Mouse (Mus musculus) midbrain, embryonic 12.5 days (tissue): ENCODE results near the gene Hoxc4. TPM values are rescaled to one million over a fixed set of nuclear protein-coding genes. Genes with fewer than 3 reads are reported as not detected.

Source experiments
- ATAC-seq: fragments of 200-750 bp; cut with Nextera tagmentation; 2 replicates; pipeline ENCODE4 v1.8.0; 2017; ENCODE audit warnings: low read depth, moderate TSS enrichment, moderate library complexity; ENCODE audit not compliant: low FRiP score
- H3K27ac ChIP-seq: fragments of 300-500 bp; sonication (generic); replicated peaks from 2 replicates; pipeline ENCODE4 v1.5.1; 2016; ENCODE audit warnings: mild to moderate bottlenecking
- H3K27me3 ChIP-seq: fragments of 300-500 bp; sonication (generic); 2 replicates; pipeline ENCODE4 v1.6.1; 2016; ENCODE audit warnings: mild to moderate bottlenecking
- H3K36me3 ChIP-seq: fragments of 300-500 bp; sonication (generic); 2 replicates; pipeline ENCODE4 v1.6.1; 2016
- H3K4me1 ChIP-seq: fragments of 300-500 bp; sonication (generic); 2 replicates; pipeline ENCODE4 v1.6.1; 2016
- H3K4me2 ChIP-seq: fragments of 300-500 bp; sonication (generic); replicated peaks from 2 replicates; pipeline ENCODE4 v1.6.1; 2016; ENCODE audit warnings: mild to moderate bottlenecking, moderate library complexity
- H3K4me3 ChIP-seq: fragments of 300-500 bp; sonication (generic); 2 replicates; pipeline ENCODE4 v1.5.1; 2016; ENCODE audit warnings: mild to moderate bottlenecking
- H3K9ac ChIP-seq: fragments of 300-500 bp; sonication (generic); replicated peaks from 2 replicates; pipeline ENCODE4 v1.6.1; 2016; ENCODE audit warnings: mild to moderate bottlenecking, moderate library complexity
- H3K9me3 ChIP-seq: fragments of 300-500 bp; sonication (generic); 2 replicates; pipeline ENCODE4 v1.6.1; 2016; ENCODE audit warnings: mild to moderate bottlenecking
- WGBS: fragments of 180-500 bp; shearing (Covaris S2); methylation state at CpG from one replicate; pipeline ENCODE4 v1.1.7; 2016; 5-methylcytosine and 5-hydroxymethylcytosine counted together
- microRNA counts: library from miRNA; unstranded; fragments of <30 nt; microRNA quantifications from one replicate; lab custom pipeline; 2017
- microRNA-seq: library from miRNA; unstranded; fragments of <30 nt; microRNA quantifications from one replicate; pipeline ENCODE4, GENCODE M21; 2017
- polyA plus RNA-seq: library from polyadenylated mRNA; unstranded; fragments of >200 nt; fragmentation: Nextera tagmentation; extraction: Ambion mirVana; gene quantifications from 2 replicates; pipeline ENCODE4 v1.2.1, GENCODE M21; 2016

Hoxc4 gene
- polyA plus RNA-seq, 1 experiment from 2014 or later, result 0.09 TPM

GRCm38 (mm10) chr15:103083598-103083997 lies 64.9 kb downstream of the Hoxc4 start:
- Histone ChIP-seq H3K4me2 (no peak overlapping the region), H3K4me3 (no peak overlapping the region), H3K4me1 (peaks cover 18% of the 10 kb centered on the region), H3K36me3 (no peaks in the 10 kb centered on the region), H3K27ac (no peak overlapping the region), H3K27me3 (peaks cover 85% of the 10 kb centered on the region), H3K9ac (no peak overlapping the region), H3K9me3 (no peaks in the 10 kb centered on the region)
- ATAC-seq, result no peak
- WGBS, result 81% methylated on average over 1 of the region's 1 CpGs

- no peak for ATAC-seq
- H3K27me3 ChIP-seq, result peaks cover 98% of the 10 kb centered on the region
- H3K27ac ChIP-seq, result no peak overlapping the region
- WGBS, result 59% methylated on average over 1 of the region's 1 CpGs
- H3K36me3 ChIP-seq, result no peaks in the 10 kb centered on the region
- no peaks in the 10 kb centered on the region for H3K9me3 ChIP-seq
- no peak overlapping the region for H3K4me2 ChIP-seq
- no peak overlapping the region for H3K9ac ChIP-seq
- no peak overlapping the region for H3K4me3 ChIP-seq
- H3K4me1 ChIP-seq, result peaks cover 18% of the 10 kb centered on the region
Measured at GRCm38 (mm10) chr15:103084944-103085343, 66.2 kb downstream of the Hoxc4 start.

- no peak overlapping the region for H3K27ac ChIP-seq
- H3K27me3 ChIP-seq, result peaks cover 100% of the 10 kb centered on the region
- 1% methylated on average over 61 of the region's 61 CpGs for WGBS
- H3K4me2 ChIP-seq, result peak overlapping the region; percentile 50
- no peaks in the 10 kb centered on the region for H3K9me3 ChIP-seq
- no peaks in the 10 kb centered on the region for H3K36me3 ChIP-seq
- peak overlapping the region; percentile 24 for H3K9ac ChIP-seq
- ATAC-seq, result no peak; the same call in 1 of the 2 replicates
- peaks cover 18% of the 10 kb centered on the region for H3K4me1 ChIP-seq
- H3K4me3 ChIP-seq, result peak overlapping the region; percentile 30
Measured at GRCm38 (mm10) chr15:103085831-103086671, 67.3 kb downstream of the Hoxc4 start.

MicroRNA genes within 50 kb of the gene (microRNA counts, 519-probe panel; counts per million panel counts)
- microRNA mmu-miR-615-3p (lab: Ali Mortazavi, UCI) (not detected), microRNA mmu-miR-615-5p (lab: Ali Mortazavi, UCI) (not detected)

Small RNAs within 50 kb of the gene (microRNA-seq; reads per million reads assigned to microRNA genes)
- gene Mir196a-2 (1.4 reads per million), gene Mir615 (12.3 reads per million, percentile 29 among the genes with 10 or more reads in this experiment)

Other genes starting within 250 kb of the Hoxc4 start
- 0.23 and 0.24 TPM in 2 replicates for gene Hoxc13, start 97.8 kb upstream of the Hoxc4 start, polyA plus RNA-seq
- gene Hoxc12, start 82.2 kb upstream of the Hoxc4 start, polyA plus RNA-seq, result not detected in 2 replicates
- gene Hoxc11, start 64.5 kb upstream of the Hoxc4 start, polyA plus RNA-seq, result not detected in 2 replicates
- gene Hoxc10, start 52.1 kb upstream of the Hoxc4 start, polyA plus RNA-seq, result not detected in 2 replicates
- 0.26 TPM in 1 of 2 replicates, not detected in the other for gene Hoxc5, start 51.5 kb upstream of the Hoxc4 start, polyA plus RNA-seq
- gene Hoxc9, start 42.5 kb upstream of the Hoxc4 start, polyA plus RNA-seq, result not detected in 2 replicates
- not detected in 2 replicates for gene Hoxc8, start 28.3 kb upstream of the Hoxc4 start, polyA plus RNA-seq
- gene Hoxc6, start 20.7 kb upstream of the Hoxc4 start, polyA plus RNA-seq, result not detected in 2 replicates
- 27.5 and 28.9 TPM in 2 replicates for gene Smug1, start 148.2 kb downstream of the Hoxc4 start, polyA plus RNA-seq
- 203 and 216 TPM in 2 replicates for gene Cbx5, start 220.9 kb downstream of the Hoxc4 start, polyA plus RNA-seq
- gene Hnrnpa1, start 221.5 kb downstream of the Hoxc4 start, polyA plus RNA-seq, result 1,196 and 1,287 TPM in 2 replicates
- 3.4 and 3.8 TPM in 2 replicates for gene Nfe2, start 239.5 kb downstream of the Hoxc4 start, polyA plus RNA-seq